Mouse (Mus musculus) neural tube, embryonic 12.5 days (tissue): ENCODE results near the gene Pnpla8. TPM values are rescaled to one million over a fixed set of nuclear protein-coding genes. Genes with fewer than 3 reads are reported as not detected.
"Not testable (repeated sequence)": the region's sequence is repeated elsewhere in the genome, so short reads cannot be mapped to it uniquely, and the experiment has no call there.

Experiments
- ATAC-seq: fragments of 200-750 bp; cut with Nextera tagmentation; 2 replicates; pipeline ENCODE4 v1.8.0; 2017; ENCODE audit warnings: low read depth, mild to moderate bottlenecking, moderate TSS enrichment, moderate library complexity; ENCODE audit not compliant: low FRiP score
- H3K27ac ChIP-seq: fragments of 300-500 bp; sonication (generic); 2 replicates; pipeline ENCODE4 v1.5.1; 2016
- H3K27me3 ChIP-seq: fragments of 300-500 bp; sonication (generic); replicated peaks from 2 replicates; pipeline ENCODE4 v1.6.1; 2016; ENCODE audit warnings: mild to moderate bottlenecking
- H3K36me3 ChIP-seq: fragments of 300-500 bp; sonication (generic); 2 replicates; pipeline ENCODE4 v1.6.1; 2016; ENCODE audit warnings: mild to moderate bottlenecking
- H3K4me1 ChIP-seq: fragments of 300-500 bp; sonication (generic); 2 replicates; pipeline ENCODE4 v1.6.1; 2016
- H3K4me2 ChIP-seq: fragments of 300-500 bp; sonication (generic); replicated peaks from 2 replicates; pipeline ENCODE4 v1.6.1; 2016; ENCODE audit warnings: mild to moderate bottlenecking
- H3K4me3 ChIP-seq: fragments of 300-500 bp; sonication (generic); 2 replicates; pipeline ENCODE4 v1.5.1; 2016
- H3K9ac ChIP-seq: fragments of 300-500 bp; sonication (generic); 2 replicates; pipeline ENCODE4 v1.6.1; 2016; ENCODE audit warnings: mild to moderate bottlenecking
- H3K9me3 ChIP-seq: fragments of 300-500 bp; sonication (generic); 2 replicates; pipeline ENCODE4 v1.6.1; 2016; ENCODE audit warnings: mild to moderate bottlenecking
- WGBS: fragments of 180-500 bp; shearing (Covaris S2); methylation state at CpG from one replicate; pipeline ENCODE4 v1.1.7; 2016; 5-methylcytosine and 5-hydroxymethylcytosine counted together
- polyA plus RNA-seq: library from polyadenylated mRNA; unstranded; fragments of >200 nt; fragmentation: Nextera tagmentation; extraction: Ambion mirVana; gene quantifications from 2 replicates; pipeline ENCODE4 v1.2.1, GENCODE M21; 2016

Gene Pnpla8
- 93.3 and 103 TPM in 2 replicates for polyA plus RNA-seq

DNA sequence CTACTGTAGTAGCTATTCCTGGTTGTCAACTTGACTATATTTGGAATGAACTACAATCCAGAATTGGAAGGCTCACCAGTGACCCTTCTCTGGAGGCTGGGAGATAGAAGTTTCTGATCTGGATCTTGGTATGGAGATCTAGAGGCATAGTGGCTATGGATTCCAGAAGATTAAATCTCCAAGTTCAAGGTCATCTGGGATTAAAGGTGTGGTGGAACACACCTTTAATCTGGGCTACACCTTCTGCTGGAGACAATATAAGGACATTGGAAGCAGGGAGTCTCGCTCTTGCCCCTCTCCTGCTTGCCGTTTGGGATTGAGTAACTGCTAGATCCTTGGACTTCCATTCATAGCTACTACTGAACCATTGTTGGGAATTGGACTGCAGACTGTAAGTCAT lies at the start of gene Pnpla8:
Gene Pnpla8, plus strand, starts transcription at position 301 of the 400 bp plus-strand sequence.
- not testable (repeated sequence) for ATAC-seq, H3K4me1 ChIP-seq, H3K27me3 ChIP-seq, H3K9me3 ChIP-seq, H3K36me3 ChIP-seq, H3K27ac ChIP-seq
- peak within 1 kb of the TSS; percentile 74 for H3K9ac ChIP-seq
- H3K4me2 ChIP-seq = peak within 1 kb of the TSS; percentile 86
- WGBS = 83% methylated on average over 2 of the region's 2 CpGs
- peak within 1 kb of the TSS; percentile 60 for H3K4me3 ChIP-seq

DNA sequence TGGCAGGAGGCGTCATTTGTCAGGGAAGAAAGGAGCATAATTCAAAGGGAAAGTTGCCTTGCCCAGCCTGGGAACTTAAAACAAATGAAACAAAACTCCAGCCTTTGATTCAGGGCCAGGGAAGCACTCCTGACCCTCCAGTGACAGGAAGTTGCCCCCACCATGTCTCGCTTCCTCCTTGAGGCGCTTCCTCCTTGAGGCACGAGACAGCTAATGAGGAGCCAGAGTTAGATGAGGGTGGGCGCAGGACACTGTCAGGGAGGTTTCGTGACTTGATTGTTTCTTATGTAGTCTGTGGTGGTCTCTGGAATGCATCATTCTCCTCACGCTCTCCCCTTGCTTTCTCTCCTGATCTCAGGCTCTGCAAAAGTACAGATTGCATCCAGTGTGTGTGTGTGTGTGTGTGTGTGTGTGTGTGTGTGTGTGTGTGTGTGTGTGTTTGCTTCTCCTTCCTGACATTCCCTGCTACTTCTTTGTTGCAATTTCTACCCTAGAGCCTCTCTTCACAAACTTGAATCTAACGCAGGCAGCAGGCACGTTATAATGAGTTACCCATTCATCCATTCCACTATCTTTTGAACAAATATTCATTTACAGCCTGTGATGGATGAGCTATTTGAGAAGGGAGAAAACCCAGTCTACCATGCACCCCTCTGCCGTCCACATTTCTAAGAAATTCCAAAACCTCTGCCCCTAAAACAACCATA lies 44.7 kb upstream of the Pnpla8 start:
- Histone ChIP-seq H3K4me2 (no peak overlapping the region), H3K4me1 (no peaks in the 10 kb centered on the region), H3K27ac (no peak overlapping the region), H3K9me3 (no peaks in the 10 kb centered on the region), H3K4me3 (no peak overlapping the region), H3K27me3 (no peaks in the 10 kb centered on the region), H3K9ac (no peak overlapping the region), H3K36me3 (no peaks in the 10 kb centered on the region)
- 46% methylated on average over 10 of the region's 10 CpGs for WGBS
- ATAC-seq = no peak

DNA sequence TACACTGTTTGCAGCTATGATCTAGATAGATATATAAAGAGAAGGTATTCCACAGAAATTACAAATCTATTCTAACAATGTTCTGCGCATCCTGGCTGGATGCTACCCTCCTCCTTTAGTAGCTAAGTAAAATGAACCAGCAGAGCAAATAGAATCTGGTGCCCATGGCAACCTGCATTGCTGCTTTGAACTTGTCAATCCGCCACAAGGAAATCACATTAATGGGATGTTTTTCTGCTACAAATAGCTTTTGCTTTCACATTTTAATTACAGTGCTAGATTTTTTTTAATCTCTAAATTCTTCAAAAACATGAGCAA lies 44.2 kb upstream of the Pnpla8 start:
- Histone ChIP-seq H3K9me3 (no peaks in the 10 kb centered on the region), H3K4me3 (no peak overlapping the region), H3K36me3 (no peaks in the 10 kb centered on the region), H3K9ac (no peak overlapping the region), H3K4me1 (no peaks in the 10 kb centered on the region), H3K27me3 (no peaks in the 10 kb centered on the region), H3K27ac (no peak overlapping the region), H3K4me2 (no peak overlapping the region)
- WGBS = 63% methylated on average over 2 of the region's 2 CpGs
- ATAC-seq = no peak

DNA sequence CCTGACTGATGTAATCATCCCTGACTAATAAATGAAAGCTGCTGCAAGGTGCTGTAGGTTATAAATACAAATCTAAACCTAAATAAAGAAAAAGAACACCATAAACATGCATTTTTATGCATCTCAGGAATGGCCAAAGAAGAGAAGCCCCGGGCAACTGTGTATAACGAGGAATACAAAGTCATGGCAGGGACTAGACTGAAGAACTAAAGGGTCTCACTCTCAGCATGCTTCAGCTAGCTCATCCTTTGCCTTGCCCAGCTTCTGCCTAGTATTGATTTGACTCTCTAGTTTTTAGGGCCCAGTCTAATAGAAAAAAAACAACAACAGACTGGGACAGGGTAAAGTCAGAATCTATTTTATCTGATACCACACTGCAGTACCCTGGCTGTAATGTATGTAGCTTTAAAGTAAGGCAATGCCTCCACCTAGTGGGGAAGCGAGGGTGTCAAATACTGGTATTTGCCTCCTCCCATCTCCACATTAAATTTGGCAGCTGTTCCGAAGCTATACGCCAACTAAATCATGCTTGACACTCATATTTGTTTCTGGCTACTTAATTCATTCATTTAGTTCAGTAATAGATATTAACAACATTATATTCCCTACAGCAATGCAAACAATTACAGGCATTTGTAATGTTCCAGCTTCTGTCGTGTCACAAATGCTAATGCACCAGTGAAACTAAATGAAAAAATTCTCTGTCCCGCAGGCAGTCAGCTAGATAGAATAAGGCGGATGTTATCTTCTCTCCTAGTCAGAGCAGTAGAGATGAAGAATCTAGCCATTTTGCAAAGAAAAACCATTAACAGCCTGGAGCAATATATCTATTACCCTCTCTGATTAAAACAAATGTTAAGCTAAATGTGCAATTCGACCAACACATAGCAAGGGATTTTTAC lies 39.8 kb upstream of the Pnpla8 start:
- Histone ChIP-seq H3K27me3 (no peaks in the 10 kb centered on the region), H3K36me3 (no peaks in the 10 kb centered on the region), H3K4me2 (no peak overlapping the region), H3K9ac (no peak overlapping the region), H3K4me1 (no peaks in the 10 kb centered on the region), H3K4me3 (no peak overlapping the region), H3K27ac (no peak overlapping the region), H3K9me3 (no peaks in the 10 kb centered on the region)
- peak; percentile 91 for ATAC-seq
- WGBS = 54% methylated on average over 9 of the region's 9 CpGs

- Histone ChIP-seq H3K4me1 (no peaks in the 10 kb centered on the region), H3K9me3 (no peaks in the 10 kb centered on the region), H3K27ac (no peak overlapping the region), H3K36me3 (peaks cover 3% of the 10 kb centered on the region; the same call in 1 of the 2 replicates), H3K27me3 (no peaks in the 10 kb centered on the region), H3K4me3 (no peak overlapping the region), H3K4me2 (no peak overlapping the region), H3K9ac (no peak overlapping the region)
- no peak for ATAC-seq
- WGBS = 52% methylated on average over 4 of the region's 4 CpGs
These were observed 23.2 kb upstream of the Pnpla8 start for GRCm38 (mm10) chr12:44197873-44198525.

DNA sequence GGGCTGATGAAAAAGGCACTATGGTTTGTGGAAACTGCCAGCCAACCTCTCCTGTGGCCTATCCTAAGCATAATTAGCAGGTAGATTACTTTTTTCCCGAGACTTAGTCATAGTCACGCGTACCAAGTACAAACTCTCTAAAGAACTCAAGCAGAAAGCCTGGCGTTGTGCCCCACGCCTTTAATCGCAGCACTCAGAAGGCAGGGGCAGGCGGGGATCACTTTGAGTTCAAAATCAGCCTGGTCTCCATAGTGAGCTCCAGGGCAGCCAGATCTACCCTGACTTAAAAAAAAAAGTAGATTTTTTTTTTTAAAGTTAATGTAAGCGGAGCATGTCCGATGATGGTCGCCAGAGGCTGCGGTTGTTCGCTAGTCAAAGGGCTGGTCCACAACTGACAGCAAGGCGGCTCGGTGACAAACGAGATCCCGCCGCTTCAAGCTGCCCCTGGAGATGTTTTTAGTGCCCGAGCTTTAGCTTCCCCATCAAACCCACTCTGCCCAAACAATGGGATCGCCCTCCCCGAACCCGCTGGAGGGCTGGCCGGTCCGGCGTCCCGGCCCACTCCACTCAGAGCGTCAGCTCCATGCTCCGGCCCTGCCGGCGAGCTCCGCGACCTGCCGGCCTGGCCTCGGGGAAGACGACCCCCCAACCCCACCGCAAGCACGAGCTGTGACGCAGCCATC lies 11.9 kb upstream of the Pnpla8 start:
- Histone ChIP-seq H3K4me3 (peak overlapping the region; percentile 94), H3K9ac (peak overlapping the region; percentile 87), H3K27ac (peak overlapping the region; percentile 76), H3K36me3 (peaks cover 8% of the 10 kb centered on the region), H3K27me3 (no peaks in the 10 kb centered on the region), H3K4me1 (peaks cover 13% of the 10 kb centered on the region), H3K4me2 (peak overlapping the region; percentile 77), H3K9me3 (no peaks in the 10 kb centered on the region)
- under 1% methylated on average over 37 of the region's 37 CpGs for WGBS
- ATAC-seq = no peak

DNA sequence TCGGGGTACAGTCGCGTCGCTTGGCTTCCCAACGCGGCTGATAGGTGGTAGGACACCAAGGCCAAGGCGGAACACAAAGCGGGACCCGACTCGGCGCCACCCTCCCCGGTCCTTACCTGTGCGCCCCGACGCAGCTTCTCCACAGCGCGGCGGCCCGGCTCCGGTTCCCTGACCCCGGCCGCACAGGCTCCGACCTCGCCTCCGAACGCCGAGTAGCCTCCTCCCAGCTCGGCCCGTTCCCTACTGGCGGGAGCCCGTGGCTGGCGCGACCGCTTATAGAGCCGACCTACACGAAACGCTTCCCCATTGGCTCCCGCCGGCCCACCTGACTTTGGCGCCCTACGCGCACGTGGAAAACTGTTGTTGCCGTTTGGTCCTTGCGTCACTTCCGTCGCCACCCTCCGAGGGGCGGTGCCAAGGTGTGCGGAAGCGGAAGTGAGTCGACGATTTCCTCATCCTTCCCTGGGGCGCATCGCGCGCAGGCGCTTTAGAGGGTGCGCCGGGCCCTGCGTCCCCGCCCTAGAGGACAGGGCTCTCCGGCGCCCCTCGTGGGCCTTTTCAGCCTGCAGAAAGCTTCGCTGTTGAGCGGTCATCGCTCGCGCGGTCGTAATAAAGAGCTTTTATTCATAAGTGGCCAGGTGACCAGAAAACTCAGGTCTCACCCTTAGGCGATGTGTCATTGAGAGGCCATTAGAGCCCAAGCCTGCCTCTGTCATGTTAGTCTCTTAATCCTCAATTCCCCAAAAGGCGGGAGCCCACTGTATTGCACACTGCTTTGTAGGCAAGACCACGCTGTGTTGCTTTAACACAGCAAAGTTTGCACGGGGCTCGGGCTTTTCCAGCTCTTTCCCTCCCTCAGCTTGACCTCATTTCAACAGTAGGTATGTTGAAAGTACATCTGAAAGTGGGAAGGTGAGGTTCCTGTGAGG lies 11.1 kb upstream of the Pnpla8 start, which contains the start of gene Dnajb9:
Gene Dnajb9, minus strand, starts transcription at position 503 of the 929 bp plus-strand sequence.
- WGBS = under 1% methylated on average over 77 of the region's 77 CpGs
- H3K27ac ChIP-seq = peak within 1 kb of the TSS; percentile 76
- H3K36me3 ChIP-seq = peaks cover 8% of the 10 kb centered on the region
- peak within 1 kb of the TSS; percentile 94 for H3K4me3 ChIP-seq
- no peaks in the 10 kb centered on the region for H3K9me3 ChIP-seq
- peak within 1 kb of the TSS; percentile 77 for H3K4me2 ChIP-seq
- H3K9ac ChIP-seq = peak within 1 kb of the TSS; percentile 87
- H3K4me1 ChIP-seq = peaks cover 13% of the 10 kb centered on the region
- H3K27me3 ChIP-seq = no peaks in the 10 kb centered on the region
- peak; percentile 99 for ATAC-seq

DNA sequence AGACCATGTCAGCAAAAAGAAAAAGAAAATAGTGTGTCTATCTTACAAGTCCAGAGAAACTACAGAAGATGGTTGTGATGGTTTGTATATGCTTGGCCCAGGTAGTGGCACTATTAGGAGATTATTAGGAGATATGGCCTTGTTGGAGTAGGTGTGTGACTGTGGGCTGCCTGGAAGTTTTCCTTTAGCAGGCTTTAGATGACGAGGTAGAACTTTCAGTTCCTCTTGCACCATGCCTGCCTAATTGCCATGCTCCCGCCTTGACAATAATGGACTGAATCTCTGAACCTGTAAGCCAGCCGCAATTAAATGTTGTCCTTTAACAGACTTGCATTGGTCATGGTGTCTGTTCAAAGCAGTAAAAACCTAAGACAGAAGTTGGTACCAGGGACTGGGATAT lies 9.6 kb upstream of the Pnpla8 start:
- no peaks in the 10 kb centered on the region for H3K36me3 ChIP-seq
- H3K9ac ChIP-seq = no peak overlapping the region
- ATAC-seq = no peak
- WGBS = 84% methylated on average over 3 of the region's 3 CpGs
- H3K4me2 ChIP-seq = no peak overlapping the region
- peaks cover 13% of the 10 kb centered on the region for H3K4me1 ChIP-seq
- no peaks in the 10 kb centered on the region for H3K9me3 ChIP-seq
- H3K27ac ChIP-seq = no peak overlapping the region
- H3K4me3 ChIP-seq = no peak overlapping the region
- H3K27me3 ChIP-seq = no peaks in the 10 kb centered on the region

DNA sequence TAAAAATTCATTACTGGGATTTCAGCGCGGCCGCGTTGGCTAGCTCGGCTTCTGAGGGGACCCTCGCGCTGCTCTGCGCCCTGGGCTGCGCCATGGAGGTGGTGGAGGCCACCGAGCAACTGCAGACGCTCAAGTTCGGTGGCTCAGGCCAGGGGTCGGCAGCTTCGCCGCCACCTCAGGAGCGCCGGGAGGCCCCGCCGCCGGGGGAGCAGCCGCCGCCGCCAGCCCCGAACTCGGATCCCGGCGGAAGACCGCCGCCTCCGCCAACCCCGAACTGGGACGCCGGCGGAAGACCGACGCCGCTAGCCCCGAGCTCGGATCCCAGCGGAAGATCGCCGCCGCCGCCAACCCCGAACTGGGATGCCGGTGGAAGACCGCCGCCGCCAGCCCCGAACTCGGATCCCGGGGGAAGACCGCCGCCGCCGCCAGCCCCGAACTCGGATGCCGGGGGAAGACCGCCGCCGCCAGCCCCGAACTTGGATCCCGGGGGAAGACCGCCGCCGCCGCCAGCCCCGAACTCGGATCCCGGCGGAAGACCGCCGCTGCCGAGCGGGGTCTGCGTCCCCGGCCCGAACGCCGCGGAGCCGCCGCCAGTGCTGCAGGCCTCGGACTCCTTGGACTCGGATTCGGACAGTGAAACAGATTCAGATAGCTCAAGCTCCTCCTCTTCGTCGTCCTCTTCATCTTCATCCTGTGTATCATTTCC lies 634 bp downstream of the Pnpla8 start:
- Histone ChIP-seq H3K4me2 (peak overlapping the region; percentile 86), H3K27ac (no peak overlapping the region), H3K4me3 (peak overlapping the region; percentile 60), H3K9ac (peak overlapping the region; percentile 74), H3K4me1 (peaks cover 3% of the 10 kb centered on the region; the same call in 1 of the 2 replicates), H3K36me3 (no peaks in the 10 kb centered on the region), H3K9me3 (no peaks in the 10 kb centered on the region), H3K27me3 (no peaks in the 10 kb centered on the region)
- WGBS = 2% methylated on average over 89 of the region's 89 CpGs
- peak; percentile 75; the same call in 1 of the 2 replicates for ATAC-seq

DNA sequence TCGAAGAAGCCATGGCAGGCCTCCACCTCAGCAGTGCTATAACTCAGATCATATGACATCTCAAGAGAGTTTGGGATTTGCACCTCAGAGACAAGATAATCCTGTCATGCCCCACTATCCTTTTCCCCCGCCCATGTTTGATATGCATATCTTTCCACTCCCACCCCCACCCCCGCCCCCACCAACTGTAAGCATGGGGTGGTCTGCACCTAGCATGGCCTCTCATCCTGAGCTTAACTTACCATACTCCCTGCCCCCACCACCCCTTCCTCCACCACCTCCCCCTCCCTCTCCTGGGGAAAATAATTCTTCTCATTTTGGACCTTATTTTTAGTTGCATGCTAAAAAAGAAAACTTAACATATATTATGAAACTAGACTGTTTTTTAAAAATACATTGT lies 1.9 kb downstream of the Pnpla8 start:
- no peak overlapping the region for H3K9ac ChIP-seq
- 81% methylated on average over 3 of the region's 3 CpGs for WGBS
- peak; percentile 44; the same call in 1 of the 2 replicates for ATAC-seq
- no peak overlapping the region for H3K27ac ChIP-seq
- peaks cover 3% of the 10 kb centered on the region; the same call in 1 of the 2 replicates for H3K4me1 ChIP-seq
- no peaks in the 10 kb centered on the region for H3K36me3 ChIP-seq
- no peaks in the 10 kb centered on the region for H3K9me3 ChIP-seq
- H3K4me3 ChIP-seq = no peak overlapping the region
- H3K4me2 ChIP-seq = no peak overlapping the region
- H3K27me3 ChIP-seq = no peaks in the 10 kb centered on the region
